Mouse (Mus musculus) naive thymus-derived CD4-positive, alpha-beta T cell, adult 2 months (primary cell): ENCODE data around the gene Gm36210.
"Not testable (repeated sequence)": the region's sequence is repeated elsewhere in the genome, so short reads cannot be mapped to it uniquely, and the experiment has no call there.

Experiments
- DNase-seq: peaks from one replicate; pipeline ENCODE4 v3.0.0-alpha.2; 2011; ENCODE audit warnings: low read depth

Gm36210 gene

GRCm38 (mm10) chr7:4879036-4879435 is 27.3 kb downstream of the Gm36210 start:
- DNase-seq = not testable (repeated sequence)

- DNase-seq = peak; percentile 63
These were observed 28.1 kb downstream of the Gm36210 start for GRCm38 (mm10) chr7:4878186-4878585.

GRCm38 (mm10) chr7:4877226-4877625 is 29.1 kb downstream of the Gm36210 start:
- no peak for DNase-seq

GRCm38 (mm10) chr7:4876753-4877221 is 29.5 kb downstream of the Gm36210 start, which contains the start of gene Isoc2a:
Isoc2a (plus strand) TSS chr7:4877153.
- peak; percentile 95 for DNase-seq

- DNase-seq = no peak
These were observed 36.2 kb downstream of the Gm36210 start, which contains the start of gene Isoc2b for GRCm38 (mm10) chr7:4870133-4870532. Isoc2b (minus strand) TSS chr7:4870258.

GRCm38 (mm10) chr7:4866631-4867180 is 39.6 kb downstream of the Gm36210 start:
- no peak for DNase-seq

GRCm38 (mm10) chr7:4865579-4866493 is 40.5 kb downstream of the Gm36210 start:
- peak; percentile 98 for DNase-seq

GRCm38 (mm10) chr7:4865090-4865489 is 41.2 kb downstream of the Gm36210 start:
- DNase-seq = peak; percentile 48

GRCm38 (mm10) chr7:4864130-4864845 is 42.0 kb downstream of the Gm36210 start:
- DNase-seq = no peak

GRCm38 (mm10) chr7:4863541-4864080 is 42.7 kb downstream of the Gm36210 start:
- DNase-seq = no peak

GRCm38 (mm10) chr7:4863041-4863440 is 43.3 kb downstream of the Gm36210 start:
- DNase-seq = no peak

GRCm38 (mm10) chr7:4860926-4861325 is 45.4 kb downstream of the Gm36210 start:
- DNase-seq = not testable (repeated sequence)

GRCm38 (mm10) chr7:4859418-4859978 is 46.8 kb downstream of the Gm36210 start:
- DNase-seq = no peak

- no peak for DNase-seq
These were observed 49.0 kb downstream of the Gm36210 start for GRCm38 (mm10) chr7:4857321-4857720.

- no peak for DNase-seq
These were observed 49.8 kb downstream of the Gm36210 start for GRCm38 (mm10) chr7:4856508-4856907.

- no peak for DNase-seq
These were observed 52.7 kb downstream of the Gm36210 start for GRCm38 (mm10) chr7:4853613-4854012.

GRCm38 (mm10) chr7:4851315-4851688 is 55.0 kb downstream of the Gm36210 start:
- no peak for DNase-seq

- DNase-seq = no peak
These were observed 55.5 kb downstream of the Gm36210 start for GRCm38 (mm10) chr7:4850621-4851314.

- DNase-seq = no peak
These were observed 56.9 kb downstream of the Gm36210 start for GRCm38 (mm10) chr7:4849372-4849771.
